In the genomic region with DNA sequence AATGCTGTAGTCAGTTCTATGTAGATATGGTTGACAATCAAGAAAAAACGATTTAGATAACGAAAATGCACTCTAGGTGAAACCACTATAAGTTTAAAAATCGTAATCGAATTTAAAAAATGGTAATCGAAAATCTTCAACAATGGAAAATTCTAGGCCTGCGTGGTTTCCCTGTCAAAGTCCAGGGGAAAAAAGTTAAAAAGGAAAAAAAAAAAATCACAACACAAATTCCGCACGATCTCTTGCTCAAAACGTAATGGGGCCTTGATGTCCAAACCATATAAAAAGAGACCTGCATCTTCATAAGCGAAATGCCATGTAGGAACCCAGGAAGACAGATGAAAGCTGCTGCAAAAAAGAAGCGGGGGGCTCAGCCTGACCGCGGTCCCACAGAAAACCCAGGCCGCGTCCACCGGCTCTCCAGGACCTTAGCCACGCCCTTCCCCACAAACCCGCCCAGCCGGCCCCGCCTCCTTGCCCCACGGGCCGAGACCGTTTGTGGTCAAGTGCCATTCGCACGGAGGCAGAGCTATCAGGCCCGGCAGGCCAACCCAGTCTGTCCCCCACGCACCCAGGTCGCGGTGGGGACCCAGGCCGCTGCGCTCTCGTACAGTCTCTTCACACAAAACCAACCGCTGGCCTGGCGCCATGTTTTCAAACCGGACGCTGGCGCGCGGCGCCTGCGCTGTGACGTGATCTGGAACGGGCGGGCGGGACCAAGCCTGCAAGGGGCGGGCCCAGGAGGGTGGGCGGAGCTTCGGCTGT, we compare ENCODE assay signal across 8 mouse cellular contexts. TPM values are rescaled to one million over a fixed set of nuclear protein-coding genes. Genes with fewer than 3 reads are reported as not detected.
DNase-seq lines count a peak whose midpoint lies in the region; ATAC-seq and TF ChIP-seq lines count a peak whose summit lies in the region.

A gene (minus strand): TSS at position 687 of the 765 bp plus-strand sequence.

- peak within 1 kb of the TSS; percentile 73 for H3K4me3 ChIP-seq in embryonic facial prominence, embryonic 13.5 days
- H3K4me3 ChIP-seq in limb, embryonic 11.5 days (ENCODE audit: low read depth, low read length), result peak within 1 kb of the TSS; percentile 62
- peak within 1 kb of the TSS; percentile 84 for H3K4me3 ChIP-seq in midbrain, embryonic 13.5 days (replicated peaks)
- peak within 1 kb of the TSS; percentile 86 for H3K4me3 ChIP-seq in small intestine, adult 2 months (ENCODE audit: low read depth, low read length)

- TF ChIP-seq CTCF in small intestine, adult 2 months (IDR thresholded peaks at IDR 0.05; ENCODE audit: extremely low read depth, insufficient read length, insufficient replicate concordance, low read depth, low read length), result no peak

- H3K27me3 ChIP-seq in embryonic facial prominence, embryonic 13.5 days, result 0 out of 2 replicates have a peak, but pooled peaks cover 5% of the 10 kb centered on the region
- no peaks in the 10 kb centered on the region for H3K27me3 ChIP-seq in limb, embryonic 11.5 days (ENCODE audit: control insufficient read depth, insufficient read depth, low read length)
- no peaks in the 10 kb centered on the region for H3K27me3 ChIP-seq in midbrain, embryonic 13.5 days
- H3K27me3 ChIP-seq in small intestine, adult 2 months (ENCODE audit: control insufficient read depth, insufficient read depth, low read length), result no peaks in the 10 kb centered on the region

- H3K9ac ChIP-seq in embryonic facial prominence, embryonic 13.5 days, result peak within 1 kb of the TSS; percentile 86
- peak within 1 kb of the TSS; percentile 77 for H3K9ac ChIP-seq in limb, embryonic 11.5 days (ENCODE audit: low read length)
- peak within 1 kb of the TSS; percentile 75 for H3K9ac ChIP-seq in midbrain, embryonic 13.5 days (replicated peaks)

- peak; percentile 93 for ATAC-seq in embryonic facial prominence, embryonic 13.5 days (ENCODE audit: insufficient number of reproducible peaks, insufficient read depth, low FRiP score, low TSS enrichment, low read depth)
- ATAC-seq in limb, embryonic 11.5 days (ENCODE audit: insufficient number of reproducible peaks, low FRiP score, low TSS enrichment, low read depth), result peak; percentile 98
- ATAC-seq in midbrain, embryonic 13.5 days, result peak; percentile 96

- 0 out of 2 replicates have a peak, but pooled peaks cover 3% of the 10 kb centered on the region for H3K4me1 ChIP-seq in embryonic facial prominence, embryonic 13.5 days
- H3K4me1 ChIP-seq in limb, embryonic 11.5 days (ENCODE audit: control insufficient read depth, insufficient read depth, low read length), result no peaks in the 10 kb centered on the region
- H3K4me1 ChIP-seq in midbrain, embryonic 13.5 days (replicated peaks), result peaks cover 7% of the 10 kb centered on the region; the same call in 1 of the 2 replicates
- H3K4me1 ChIP-seq in small intestine, adult 2 months (ENCODE audit: control insufficient read depth, insufficient read depth, insufficient read length, low read length), result no peaks in the 10 kb centered on the region

- DNase-seq in 3134 (ENCODE audit: extremely low read depth, insufficient read length, low spot score), result peak; percentile 94
- peak; percentile 90 to 93 for DNase-seq in adrenal gland, postnatal 4 days (ENCODE audit: low spot score in 2 of 2)
- peak; percentile 90 to 96 for DNase-seq in heart, adult 18-20 months
- peak; percentile 94 for DNase-seq in kidney, adult 18-20 months
- peak; percentile 97 for DNase-seq in limb, embryonic 11.5 days (ENCODE audit: low spot score)

- 3% methylated on average over 48 of the region's 48 CpGs for WGBS in embryonic facial prominence, embryonic 13.5 days
- 4% methylated on average over 48 of the region's 48 CpGs for WGBS in limb, embryonic 11.5 days
- 3% methylated on average over 48 of the region's 48 CpGs for WGBS in midbrain, embryonic 13.5 days
- 2% methylated on average over 48 of the region's 48 CpGs for WGBS in small intestine, adult 2 months

- H3K27ac ChIP-seq in embryonic facial prominence, embryonic 13.5 days, result peak within 1 kb of the TSS; percentile 91
- H3K27ac ChIP-seq in limb, embryonic 11.5 days (replicated peaks; ENCODE audit: low read depth, low read length), result peak within 1 kb of the TSS; percentile 66; the same call in 1 of the 2 replicates
- H3K27ac ChIP-seq in midbrain, embryonic 13.5 days, result peak within 1 kb of the TSS; percentile 68
- peak within 1 kb of the TSS; percentile 64 for H3K27ac ChIP-seq in small intestine, adult 2 months (ENCODE audit: insufficient read depth, low read depth, low read length)

- no peak for TF ChIP-seq POLR2A in small intestine, adult 2 months (IDR thresholded peaks at IDR 0.05; ENCODE audit: low read depth, low read length)

- peaks cover 13% of the 10 kb centered on the region for H3K36me3 ChIP-seq in embryonic facial prominence, embryonic 13.5 days
- H3K36me3 ChIP-seq in limb, embryonic 11.5 days (ENCODE audit: control insufficient read depth, insufficient read depth, low read length), result 0 out of 2 replicates have a peak, but pooled peaks cover 3% of the 10 kb centered on the region
- peaks cover 12% of the 10 kb centered on the region; the same call in 1 of the 2 replicates for H3K36me3 ChIP-seq in midbrain, embryonic 13.5 days
- H3K36me3 ChIP-seq in small intestine, adult 2 months (ENCODE audit: control insufficient read depth, insufficient read depth, low read length), result 0 out of 2 replicates have a peak, but pooled peaks cover 2% of the 10 kb centered on the region

- no peaks in the 10 kb centered on the region for H3K9me3 ChIP-seq in embryonic facial prominence, embryonic 13.5 days
- H3K9me3 ChIP-seq in limb, embryonic 11.5 days (ENCODE audit: control insufficient read depth, low read length), result no peaks in the 10 kb centered on the region
- H3K9me3 ChIP-seq in midbrain, embryonic 13.5 days, result no peaks in the 10 kb centered on the region

- H3K4me2 ChIP-seq in embryonic facial prominence, embryonic 13.5 days, result peak within 1 kb of the TSS; percentile 60
- H3K4me2 ChIP-seq in limb, embryonic 11.5 days (ENCODE audit: low read depth, severe bottlenecking), result peak within 1 kb of the TSS; percentile 46
- H3K4me2 ChIP-seq in midbrain, embryonic 13.5 days (replicated peaks), result peak within 1 kb of the TSS; percentile 59

RNA-seq across cellular contexts. Expression of the gene that starts here (rescaled TPM):
- 10 to 100 TPM in 1 of 2 experiments, 1 to 10 TPM in 1; 8.9 to 10.7 TPM for total RNA-seq in adrenal gland, postnatal 4 days (2021)
- polyA plus RNA-seq in embryonic facial prominence, embryonic 13.5 days (2015; fragmentation: Nextera tagmentation; extraction: Ambion mirVana), result 12.7 and 14.6 TPM in 2 replicates
- total RNA-seq in heart, adult 18-20 months (2021), result under 1 TPM; 0.57 to 0.90 TPM
- polyA plus RNA-seq in limb, embryonic 11.5 days (2014; fragmentation: Nextera tagmentation; extraction: Ambion mirVana), result 23.4 and 24.4 TPM in 2 replicates
- 13.0 and 14.1 TPM in 2 replicates for polyA plus RNA-seq in midbrain, embryonic 13.5 days (2015; fragmentation: Nextera tagmentation; extraction: Ambion mirVana)
- 0.70 and 1.4 TPM in 2 replicates for polyA plus RNA-seq in small intestine, adult 2 months (2012; rRNA removed)

Comparison
In these comparisons a context has a peak if more than half of its experiments do, and no peak if none do; other contexts are left out.
1. Peak in every context shown above with its lines: DNase-seq, ATAC-seq, H3K4me3 ChIP-seq and H3K27ac ChIP-seq.
2. RNA of the gene that starts here (total RNA-seq): 8.9 to 10.7 TPM in adrenal gland, postnatal 4 days; 0.57 to 0.90 TPM in heart, adult 18-20 months; every median in the first group is over 4 times any median in the second.
3. Peak in DNase-seq in heart, adult 18-20 months; RNA of the gene not detected or under 1 TPM.